Mouse (Mus musculus): Measurements from ENCODE around the gene Upk3b. TPM values are rescaled to one million over a fixed set of nuclear protein-coding genes. Genes with fewer than 3 reads are reported as not detected.
"Not testable (repeated sequence)": the region's sequence is repeated elsewhere in the genome, so short reads cannot be mapped to it uniquely, and the experiment has no call there.

The Upk3b gene
- polyA plus RNA-seq, 1 experiment from 2014 or later: 0.04 TPM

DNA sequence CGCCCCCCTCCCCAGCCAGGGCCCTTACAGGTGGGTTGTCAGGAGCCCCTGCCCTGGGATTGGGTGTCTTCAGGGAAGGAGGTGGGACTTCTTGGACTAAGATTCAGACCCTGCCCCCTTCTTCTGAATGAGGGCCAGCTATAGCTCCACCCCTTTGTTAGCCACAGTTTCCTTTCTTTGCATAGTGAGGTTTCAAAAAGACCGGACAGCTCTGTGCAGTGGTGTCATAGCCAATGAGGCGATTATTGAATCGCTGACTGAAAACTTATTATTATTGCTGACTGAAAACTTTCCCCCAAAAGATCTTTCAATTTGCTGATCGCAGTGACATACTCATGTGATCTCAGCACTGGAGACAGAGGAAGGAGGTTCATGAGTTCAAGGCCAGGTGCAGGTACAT lies 1.9 kb downstream of the Upk3b start:
- Histone ChIP-seq H3K4me2 (0 out of 2 replicates have a peak overlapping the region, but pooled peaks have one; percentile 13), H3K27me3 (no peaks in the 10 kb centered on the region), H3K4me1 (replicated peaks) (no peaks in the 10 kb centered on the region), H3K27ac (no peak overlapping the region), H3K4me3 (no peak overlapping the region), H3K36me3 (no peaks in the 10 kb centered on the region), H3K9ac (no peak overlapping the region), H3K9me3 (no peaks in the 10 kb centered on the region)
- no peak for ATAC-seq (ENCODE audit: low FRiP score)
- 45% methylated on average over 5 of the region's 5 CpGs for WGBS

DNA sequence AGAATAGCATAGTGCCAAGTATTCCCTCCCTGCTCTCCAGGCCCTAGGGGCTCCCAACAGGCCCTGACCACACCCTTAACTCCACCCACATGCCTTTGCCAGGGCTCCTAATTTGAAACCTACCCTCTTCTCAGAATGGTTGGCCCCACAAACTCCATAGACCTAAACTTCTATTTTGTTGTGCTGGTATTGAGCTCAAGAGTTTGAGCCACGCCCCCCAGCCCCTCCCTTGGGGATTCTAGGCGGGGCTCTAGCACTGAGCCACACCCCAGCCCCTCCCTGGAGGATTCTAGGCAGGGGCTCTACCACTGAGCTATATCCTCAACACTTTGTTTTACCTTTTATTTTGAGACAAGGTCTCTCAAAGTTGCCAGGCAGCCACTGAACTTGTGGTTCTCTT lies 3.0 kb downstream of the Upk3b start:
- H3K9ac ChIP-seq: no peak overlapping the region
- no peak overlapping the region for H3K4me2 ChIP-seq
- no peaks in the 10 kb centered on the region for H3K27me3 ChIP-seq
- WGBS: 45% methylated on average over 2 of the region's 2 CpGs
- H3K36me3 ChIP-seq: no peaks in the 10 kb centered on the region
- H3K9me3 ChIP-seq: no peaks in the 10 kb centered on the region
- H3K27ac ChIP-seq: no peak overlapping the region
- H3K4me3 ChIP-seq: no peak overlapping the region
- no peak for ATAC-seq (ENCODE audit: low FRiP score)
- no peaks in the 10 kb centered on the region for H3K4me1 ChIP-seq (replicated peaks)

DNA sequence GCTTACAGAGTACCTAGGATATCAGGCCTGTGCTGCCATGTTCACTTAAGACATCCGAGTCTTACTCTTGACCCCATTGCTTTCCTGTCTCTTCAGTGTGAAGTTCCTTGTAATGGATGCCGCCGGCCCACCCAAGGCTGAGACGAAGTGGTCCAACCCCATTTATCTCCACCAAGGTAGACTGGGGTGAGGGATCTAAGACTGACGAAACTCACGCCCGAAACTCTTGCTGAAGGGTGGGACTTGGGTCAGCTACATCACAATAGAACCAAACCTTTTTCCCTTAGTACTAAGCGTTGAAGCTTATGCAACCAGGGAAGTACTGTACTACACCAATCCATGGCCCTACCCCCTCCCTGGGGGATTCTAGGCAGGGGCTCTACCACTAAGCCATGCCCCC lies 3.4 kb downstream of the Upk3b start:
- no peaks in the 10 kb centered on the region for H3K27me3 ChIP-seq
- no peak overlapping the region for H3K4me2 ChIP-seq
- H3K9me3 ChIP-seq: no peaks in the 10 kb centered on the region
- ATAC-seq (ENCODE audit: low FRiP score): no peak
- WGBS: 92% methylated on average over 8 of the region's 8 CpGs
- no peak overlapping the region for H3K9ac ChIP-seq
- H3K27ac ChIP-seq: no peak overlapping the region
- H3K4me3 ChIP-seq: no peak overlapping the region
- H3K4me1 ChIP-seq (replicated peaks): no peaks in the 10 kb centered on the region
- no peaks in the 10 kb centered on the region for H3K36me3 ChIP-seq

DNA sequence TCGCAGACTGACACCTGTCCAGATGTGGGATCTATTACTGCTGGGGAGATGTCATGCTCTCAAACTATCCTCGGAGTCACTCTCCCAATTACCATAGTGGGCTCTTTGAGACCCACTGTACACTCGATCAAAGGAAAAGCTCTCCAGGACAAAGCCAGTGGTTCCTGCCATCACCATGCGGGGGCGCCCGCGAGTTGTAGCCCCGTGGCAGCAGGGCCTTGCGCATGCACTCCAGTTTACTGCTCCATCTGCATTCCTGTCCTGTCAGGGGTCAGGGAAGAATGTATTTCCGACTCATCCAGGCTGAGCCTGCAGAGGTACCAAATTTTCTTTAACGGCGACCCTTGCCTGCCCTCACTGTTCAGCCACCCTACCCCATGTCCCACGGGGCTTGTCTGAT lies 6.6 kb downstream of the Upk3b start:
- Histone ChIP-seq H3K4me3 (no peak overlapping the region), H3K4me1 (replicated peaks) (no peaks in the 10 kb centered on the region), H3K27me3 (no peaks in the 10 kb centered on the region), H3K9me3 (no peaks in the 10 kb centered on the region), H3K9ac (no peak overlapping the region), H3K27ac (no peak overlapping the region), H3K4me2 (no peak overlapping the region), H3K36me3 (no peaks in the 10 kb centered on the region)
- ATAC-seq (ENCODE audit: low FRiP score): no peak
- 72% methylated on average over 13 of the region's 13 CpGs for WGBS

DNA sequence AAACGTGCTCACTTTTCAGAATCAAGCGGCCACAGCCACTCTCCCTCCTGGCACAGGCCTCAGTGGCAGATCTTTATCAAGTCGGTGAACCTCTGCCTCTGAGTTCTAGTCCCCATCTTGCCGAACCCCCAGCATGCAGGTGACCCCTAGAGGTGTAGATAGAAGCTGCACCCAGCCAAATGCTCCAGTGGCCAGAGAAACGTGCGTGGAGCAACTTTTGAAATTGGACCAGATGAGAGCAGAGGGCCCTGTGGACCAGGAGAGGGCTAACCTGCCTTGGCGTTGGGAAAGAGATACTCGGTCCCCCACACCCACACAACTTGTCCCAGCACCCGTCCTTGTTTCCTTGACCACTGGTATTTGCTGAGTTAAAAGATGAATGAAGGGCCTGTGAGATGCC lies 7.1 kb downstream of the Upk3b start:
- Histone ChIP-seq H3K9ac (no peak overlapping the region), H3K36me3 (no peaks in the 10 kb centered on the region), H3K4me2 (no peak overlapping the region), H3K9me3 (no peaks in the 10 kb centered on the region), H3K4me3 (no peak overlapping the region), H3K27me3 (no peaks in the 10 kb centered on the region), H3K27ac (no peak overlapping the region), H3K4me1 (replicated peaks) (no peaks in the 10 kb centered on the region)
- no peak for ATAC-seq (ENCODE audit: low FRiP score)
- WGBS: 48% methylated on average over 9 of the region's 9 CpGs

DNA sequence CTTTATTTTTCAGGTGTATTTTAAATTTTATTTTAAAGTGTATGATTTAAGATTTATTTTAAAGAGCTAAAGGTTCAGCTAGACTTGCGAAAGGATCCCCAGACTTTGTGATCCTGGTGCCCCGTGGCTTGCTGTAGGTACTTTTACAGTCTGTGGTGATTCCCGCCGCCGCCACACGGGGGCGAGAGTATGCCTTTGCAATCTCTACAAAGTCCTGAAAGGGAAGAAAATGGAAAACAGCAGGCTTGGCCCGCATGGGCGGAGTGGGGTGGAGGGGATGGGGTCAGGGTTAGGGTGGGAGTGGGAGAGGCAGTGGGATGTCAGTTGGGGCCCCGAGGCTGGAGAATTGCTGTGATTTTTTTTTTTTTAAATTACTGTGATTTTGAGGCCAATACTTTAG lies 7.7 kb downstream of the Upk3b start:
- no peak overlapping the region for H3K27ac ChIP-seq

DNA sequence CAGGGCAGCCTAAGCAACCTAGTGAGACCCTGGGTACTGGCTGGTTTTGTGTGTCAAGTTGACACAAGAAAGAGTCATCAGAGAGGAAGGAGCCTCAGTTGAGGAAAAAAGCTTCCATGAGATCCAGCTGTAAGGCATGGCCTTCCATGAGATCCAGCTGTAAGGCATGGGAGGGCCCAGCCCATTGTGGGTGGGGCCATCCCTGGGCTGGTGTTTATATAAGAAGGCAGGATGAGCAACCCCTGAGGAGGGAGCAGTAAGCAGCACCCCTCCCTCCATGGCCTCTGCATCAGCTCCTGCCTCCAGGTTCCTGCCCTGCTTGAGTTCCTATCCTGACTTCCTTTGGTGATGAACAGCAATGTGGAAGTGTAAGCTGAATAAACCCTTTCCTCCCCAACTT lies 10.2 kb downstream of the Upk3b start:
- not testable (repeated sequence) for H3K4me3 ChIP-seq; H3K36me3 ChIP-seq; H3K27ac ChIP-seq; H3K4me2 ChIP-seq; H3K9ac ChIP-seq; H3K9me3 ChIP-seq; ATAC-seq (ENCODE audit: low FRiP score); H3K27me3 ChIP-seq
- peaks cover 12% of the 10 kb centered on the region for H3K4me1 ChIP-seq (replicated peaks)

More for the DNA sequence above, 7.7 kb downstream of the Upk3b start:
- Histone ChIP-seq H3K27me3 (no peaks in the 10 kb centered on the region), H3K9ac (no peak overlapping the region), H3K4me3 (no peak overlapping the region), H3K4me1 (replicated peaks) (no peaks in the 10 kb centered on the region), H3K36me3 (no peaks in the 10 kb centered on the region), H3K4me2 (no peak overlapping the region), H3K9me3 (no peaks in the 10 kb centered on the region)
- ATAC-seq (ENCODE audit: low FRiP score): no peak
- 3% methylated on average over 10 of the region's 10 CpGs for WGBS

DNA sequence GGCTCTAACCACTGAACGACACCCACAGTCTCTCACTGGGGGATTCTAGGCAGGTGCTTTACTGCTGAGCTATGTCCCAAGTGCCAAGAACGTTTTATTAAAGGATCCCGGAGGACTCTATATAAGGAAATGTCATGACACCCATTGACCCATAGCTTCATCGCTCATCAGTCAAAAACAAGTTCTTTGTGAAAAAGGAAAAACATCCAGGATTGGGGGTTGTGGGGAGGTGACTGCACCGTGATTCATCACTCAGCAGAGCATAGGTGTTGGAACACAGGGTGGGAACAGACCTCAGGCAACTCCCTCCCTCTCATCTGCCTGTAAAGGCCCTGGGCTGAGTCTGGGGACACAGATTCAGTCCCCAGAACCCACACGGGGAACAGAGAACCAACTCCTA lies 11.6 kb downstream of the Upk3b start:
- H3K4me3 ChIP-seq: no peak overlapping the region
- H3K9ac ChIP-seq: no peak overlapping the region
- H3K27me3 ChIP-seq: no peaks in the 10 kb centered on the region
- no peaks in the 10 kb centered on the region for H3K36me3 ChIP-seq
- no peak overlapping the region for H3K4me2 ChIP-seq
- no peaks in the 10 kb centered on the region for H3K9me3 ChIP-seq
- no peak for ATAC-seq (ENCODE audit: low FRiP score)
- H3K4me1 ChIP-seq (replicated peaks): peaks cover 12% of the 10 kb centered on the region
- WGBS: 52% methylated on average over 6 of the region's 6 CpGs
- no peak overlapping the region for H3K27ac ChIP-seq

DNA sequence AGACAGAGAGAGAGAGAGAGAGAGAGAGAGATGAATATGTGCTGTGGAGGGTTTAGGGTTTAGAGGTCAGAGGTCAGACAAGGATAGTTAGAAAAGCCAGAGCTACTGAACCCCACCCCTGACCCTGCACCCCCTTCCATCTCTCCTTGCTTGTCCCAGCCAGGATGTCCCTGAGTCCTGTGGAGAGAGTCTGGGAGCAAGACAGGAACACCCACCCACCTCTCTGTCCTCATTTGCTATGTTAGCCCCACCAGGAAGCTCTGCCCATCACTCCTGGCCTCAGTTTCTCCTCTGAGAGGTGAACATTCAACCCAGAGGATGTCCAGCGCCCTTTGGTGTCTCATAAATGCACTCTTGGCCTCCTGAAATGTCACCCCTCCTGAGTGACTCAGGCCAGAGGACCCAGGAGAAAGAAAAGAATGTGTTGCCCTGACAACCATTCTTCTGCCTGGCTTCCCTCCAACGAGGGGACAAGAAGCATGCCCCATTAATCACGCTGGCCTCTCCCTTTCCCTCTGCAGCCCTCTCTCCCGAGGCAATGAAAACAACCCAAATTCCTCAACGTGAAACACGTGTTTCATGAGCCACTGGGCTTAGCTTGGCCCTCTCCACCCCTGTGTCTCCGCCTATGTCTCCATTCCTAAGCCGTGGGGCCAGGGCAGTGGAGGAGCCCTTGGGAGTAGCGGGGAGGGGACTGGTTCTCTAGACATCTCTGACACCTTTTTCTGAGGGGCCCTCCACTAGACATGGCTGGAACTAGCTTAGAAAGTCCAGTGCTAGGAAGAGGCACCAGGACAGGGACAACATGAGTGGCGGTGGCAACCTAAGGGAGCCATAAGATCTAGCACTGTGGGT lies 13.2 kb downstream of the Upk3b start:
- 5% methylated on average over 10 of the region's 10 CpGs for WGBS
- Histone ChIP-seq H3K4me1 (replicated peaks) (peaks cover 12% of the 10 kb centered on the region), H3K4me3 (no peak overlapping the region), H3K9me3 (no peaks in the 10 kb centered on the region), H3K36me3 (no peaks in the 10 kb centered on the region), H3K27ac (peak overlapping the region; percentile 60), H3K9ac (no peak overlapping the region), H3K4me2 (no peak overlapping the region), H3K27me3 (no peaks in the 10 kb centered on the region)
- peak; percentile 80 for ATAC-seq (ENCODE audit: low FRiP score)

DNA sequence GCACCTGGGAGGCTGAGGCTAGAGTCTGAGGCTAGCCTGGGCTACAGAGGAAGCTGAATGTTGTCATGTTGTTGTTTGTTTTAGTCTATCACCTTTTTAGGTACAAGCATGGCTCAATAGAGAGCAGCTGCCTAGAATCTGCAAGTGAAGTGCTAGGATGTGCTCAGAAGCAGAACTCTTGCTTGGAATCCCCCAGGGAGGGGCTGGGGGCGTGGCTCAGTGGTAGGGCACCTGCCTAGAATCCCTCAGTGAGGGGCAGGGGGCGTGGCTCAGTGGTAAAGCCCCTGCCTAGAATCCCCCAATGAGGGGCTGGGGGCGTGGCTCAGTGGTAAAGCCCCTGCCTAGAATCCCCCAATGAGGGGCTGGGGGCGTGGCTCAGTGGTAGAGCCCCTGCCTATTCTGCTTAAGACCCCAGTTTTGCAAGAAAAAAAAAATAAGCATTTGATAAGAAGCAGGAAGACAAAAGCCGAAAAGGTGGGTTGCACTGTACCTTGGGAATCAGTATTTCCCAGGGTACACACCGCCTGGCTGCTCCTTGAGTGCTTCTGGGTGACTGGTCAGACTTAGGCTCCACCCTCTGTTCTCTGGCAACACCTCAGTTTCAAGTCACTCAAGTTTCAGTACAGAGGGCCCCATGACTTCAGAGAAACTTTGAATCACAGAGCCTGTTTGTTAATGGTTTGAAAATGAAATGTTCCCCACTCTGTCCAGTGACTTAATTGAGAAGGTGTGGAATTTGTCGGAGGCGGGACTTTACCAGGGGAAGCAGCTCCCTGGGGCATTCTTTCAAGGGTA lies 14.8 kb downstream of the Upk3b start:
- Histone ChIP-seq H3K4me1 (replicated peaks) (peaks cover 15% of the 10 kb centered on the region), H3K4me3 (no peak overlapping the region), H3K9me3 (no peaks in the 10 kb centered on the region), H3K36me3 (no peaks in the 10 kb centered on the region), H3K9ac (no peak overlapping the region), H3K4me2 (no peak overlapping the region), H3K27me3 (no peaks in the 10 kb centered on the region), H3K27ac (no peak overlapping the region)
- WGBS: 83% methylated on average over 8 of the region's 8 CpGs
- ATAC-seq (ENCODE audit: low FRiP score): no peak

DNA sequence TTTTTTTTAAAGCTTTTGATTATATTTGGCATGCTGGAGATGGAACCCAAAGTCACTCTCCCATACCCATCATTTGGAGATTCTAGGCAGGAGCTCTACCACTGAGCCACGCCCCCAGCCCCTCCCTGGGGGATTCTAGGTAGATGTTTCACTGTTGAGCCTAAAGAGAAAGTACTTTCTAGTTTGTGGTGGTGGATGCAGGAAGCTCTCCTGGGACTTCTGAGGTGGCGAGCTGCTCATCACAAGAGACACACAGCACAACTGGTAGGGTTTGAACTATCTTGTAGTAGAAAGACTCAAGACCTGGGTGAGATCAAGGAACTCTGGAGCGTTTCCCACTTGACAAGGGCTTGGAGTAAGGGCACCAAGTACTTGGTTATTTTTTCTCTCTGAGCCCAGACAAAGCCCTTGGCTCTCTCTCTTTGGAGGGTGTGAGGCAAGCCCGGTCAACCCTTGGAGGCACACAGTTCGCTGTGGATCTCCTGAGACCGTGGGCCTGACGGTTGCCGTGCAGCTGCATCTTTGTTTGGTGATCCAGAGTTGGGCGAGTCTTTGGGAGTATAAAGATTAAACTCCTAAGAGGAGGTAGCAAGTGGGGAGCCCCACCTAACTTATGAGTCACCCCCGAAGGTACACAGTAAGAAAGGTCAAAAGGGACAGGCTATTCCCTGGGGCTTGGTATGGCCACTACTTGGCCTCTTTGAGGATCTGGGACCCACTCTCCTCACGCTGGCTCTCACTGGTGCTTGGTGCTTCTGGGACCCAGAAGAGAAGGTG lies 16.2 kb downstream of the Upk3b start, which contains the start of gene Upk3bl:
Gene Upk3bl (plus strand): TSS at position 192 of the 777 bp plus-strand sequence.
- no peaks in the 10 kb centered on the region for H3K36me3 ChIP-seq
- H3K9ac ChIP-seq: no peak within 1 kb of the TSS
- H3K4me2 ChIP-seq: no peak within 1 kb of the TSS
- no peaks in the 10 kb centered on the region for H3K27me3 ChIP-seq
- no peaks in the 10 kb centered on the region for H3K9me3 ChIP-seq
- 93% methylated on average over 11 of the region's 11 CpGs for WGBS
- no peak for ATAC-seq (ENCODE audit: low FRiP score)
- H3K27ac ChIP-seq: no peak within 1 kb of the TSS
- no peak within 1 kb of the TSS for H3K4me3 ChIP-seq
- peaks cover 15% of the 10 kb centered on the region for H3K4me1 ChIP-seq (replicated peaks)

DNA sequence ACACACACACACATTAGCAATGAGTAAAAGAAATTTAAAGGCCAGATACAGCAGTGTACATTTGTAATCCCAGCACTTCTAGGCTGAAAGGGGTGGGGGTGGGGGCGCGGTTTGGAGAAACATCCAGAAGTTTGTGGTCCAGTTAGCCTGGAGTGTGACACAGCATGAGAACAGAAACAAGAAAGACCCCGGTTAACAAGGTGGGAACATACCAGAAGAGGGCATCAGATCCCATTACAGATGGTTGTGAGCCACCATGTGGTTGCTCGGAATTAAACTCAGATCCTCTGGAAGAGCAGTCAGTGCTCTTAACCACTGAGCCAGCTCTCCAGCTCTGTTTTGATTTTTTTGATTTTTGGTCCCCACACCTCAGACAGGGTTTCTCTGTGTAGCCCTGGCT lies 17.8 kb downstream of the Upk3b start:
- no peak for ATAC-seq (ENCODE audit: low FRiP score)
- Histone ChIP-seq H3K4me1 (replicated peaks) (peaks cover 15% of the 10 kb centered on the region), H3K9me3 (no peaks in the 10 kb centered on the region), H3K36me3 (no peaks in the 10 kb centered on the region), H3K4me3 (no peak overlapping the region), H3K9ac (no peak overlapping the region), H3K27ac (no peak overlapping the region), H3K27me3 (0 out of 2 replicates have a peak, but pooled peaks cover 3% of the 10 kb centered on the region), H3K4me2 (no peak overlapping the region)
- WGBS: 47% methylated on average over 4 of the region's 4 CpGs
